Mouse (Mus musculus): ENCODE measurements at regions not wholly inside any gene's neighbourhood (a gene's known extent, or its start where the extent isn't known, plus 50 kb on each side); places are given as distances from the start of the nearest gene placed in this dataset.

DNA sequence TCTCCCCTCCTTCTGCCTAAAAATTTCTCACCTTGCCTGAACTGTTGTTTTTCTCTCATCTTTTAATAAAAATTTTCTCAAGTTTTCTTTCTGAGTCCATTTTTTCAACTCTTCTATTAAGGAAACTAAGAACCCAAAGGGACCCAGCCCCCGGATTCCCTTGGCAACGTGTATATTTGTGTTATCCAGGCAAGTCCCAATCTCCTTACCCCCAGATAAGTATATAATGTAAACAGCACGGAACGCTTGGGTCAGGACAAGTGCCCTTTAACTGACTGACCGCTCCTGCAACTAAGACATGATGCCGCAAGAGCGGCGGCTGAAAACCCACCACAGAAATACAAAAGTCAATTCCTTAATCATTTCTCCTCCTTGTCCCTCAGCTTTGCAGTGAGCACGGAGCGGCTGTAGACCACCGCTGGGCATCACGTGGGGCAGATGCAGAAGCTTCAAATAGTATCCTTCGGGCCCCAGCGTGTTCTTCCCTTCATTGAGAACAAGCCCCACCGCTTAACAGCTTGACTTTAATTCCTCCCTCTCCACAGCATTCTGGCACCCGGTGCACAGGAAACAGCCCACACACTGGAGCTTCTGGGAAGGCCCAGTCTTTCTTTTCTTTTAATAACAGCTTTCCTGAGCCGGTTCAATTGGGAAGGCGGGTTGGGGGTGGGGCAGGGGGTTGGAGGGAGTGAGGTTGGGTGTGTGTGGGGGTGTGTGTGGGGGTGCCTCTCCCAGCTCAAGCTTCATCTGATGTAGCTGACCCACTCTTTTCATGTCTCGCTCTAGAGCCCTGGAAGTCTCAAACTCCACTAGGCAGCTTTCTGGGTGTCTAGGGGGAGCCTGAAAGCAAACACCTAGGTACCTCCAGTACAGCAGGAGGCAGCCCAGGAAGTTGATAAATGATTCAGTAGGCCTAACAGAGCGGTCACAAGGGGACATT lies 234.9 kb downstream of the Csl start:
- TF ChIP-seq CTCF (IDR thresholded peaks at IDR 0.05; ENCODE audit: borderline replicate concordance, insufficient read depth, low read length) (no peak), POLR2A (IDR thresholded peaks at IDR 0.05; ENCODE audit: low read depth, low read length) (no peak)
